Mouse (Mus musculus): ENCODE data around the gene Vps45.

DNA sequence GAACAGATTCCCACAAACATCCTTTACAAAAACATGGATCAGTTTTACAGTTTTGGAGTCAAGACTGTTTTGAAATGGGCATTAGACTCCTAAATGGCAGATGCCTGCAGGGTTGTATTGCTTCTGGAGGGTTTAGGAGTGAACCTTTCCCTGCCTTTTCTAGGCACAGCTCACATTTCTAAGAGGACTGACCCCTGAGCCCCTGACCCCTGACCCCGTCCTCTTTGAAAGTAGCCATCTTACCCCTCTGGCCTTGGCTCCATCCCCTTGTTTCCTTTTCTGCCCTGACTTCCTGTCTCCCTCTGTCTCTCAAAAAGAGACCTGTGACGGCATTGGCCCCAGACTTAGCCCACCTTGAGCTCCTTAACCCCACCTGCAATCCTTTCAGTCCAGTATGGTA, 95.0 kb downstream of the Vps45 start:
- TF ChIP-seq TAL1 (IDR thresholded peaks at IDR 0.05; ENCODE audit: low read length) (no peak), GATA1 (IDR thresholded peaks at IDR 0.05; ENCODE audit: low read length) (no peak)
